Mouse (Mus musculus) gastrocnemius, adult 18-20 months (tissue): ENCODE measurements around the gene Adgrv1. TPM values are rescaled to one million over a fixed set of nuclear protein-coding genes. Genes with fewer than 3 reads are reported as not detected.
A peak's percentile ranks its signal among the peaks of the same experiment; 100 is the strongest.

Source experiments
- DNase-seq: peaks from one replicate; pipeline ENCODE4 v3.0.0; 2021; ENCODE audit warnings: low spot score
- total RNA-seq, 2 experiments: library from RNA; stranded (reverse); gene quantifications; 2 replicates each; pipeline ENCODE4 v1.2.3; 2021

The Adgrv1 gene
- total RNA-seq, 2 experiments from 2014 or later = 0.14 TPM; not detected in 1

- no peak for DNase-seq
Observed at GRCm38 (mm10) chr13:81241181-81241580, 391.8 kb downstream of the Adgrv1 start.

GRCm38 (mm10) chr13:81239836-81240235, 393.1 kb downstream of the Adgrv1 start:
- DNase-seq = no peak

- DNase-seq = no peak
Observed at GRCm38 (mm10) chr13:81239427-81239826, 393.5 kb downstream of the Adgrv1 start.

- no peak for DNase-seq
Observed at GRCm38 (mm10) chr13:81238855-81239254, 394.1 kb downstream of the Adgrv1 start.

- DNase-seq = no peak
Observed at GRCm38 (mm10) chr13:81237947-81238346, 395.0 kb downstream of the Adgrv1 start.

- DNase-seq = no peak
Observed at GRCm38 (mm10) chr13:81236758-81237395, 396.1 kb downstream of the Adgrv1 start.

- DNase-seq = no peak
Observed at GRCm38 (mm10) chr13:81234031-81234430, 398.9 kb downstream of the Adgrv1 start.

- DNase-seq = peak; percentile 3
Observed at GRCm38 (mm10) chr13:81232839-81233238, 400.1 kb downstream of the Adgrv1 start.

- DNase-seq = no peak
Observed at GRCm38 (mm10) chr13:81230161-81230560, 402.8 kb downstream of the Adgrv1 start.

GRCm38 (mm10) chr13:81223768-81224167, 409.2 kb downstream of the Adgrv1 start:
- no peak for DNase-seq

- no peak for DNase-seq
Observed at GRCm38 (mm10) chr13:81222377-81222776, 410.6 kb downstream of the Adgrv1 start.

- DNase-seq = no peak
Observed at GRCm38 (mm10) chr13:81211436-81211835, 421.5 kb downstream of the Adgrv1 start.

- no peak for DNase-seq
Observed at GRCm38 (mm10) chr13:81210516-81210915, 422.4 kb downstream of the Adgrv1 start.

- no peak for DNase-seq
Observed at GRCm38 (mm10) chr13:81209815-81210214, 423.1 kb downstream of the Adgrv1 start.

- DNase-seq = no peak
Observed at GRCm38 (mm10) chr13:81208106-81208613, 424.8 kb downstream of the Adgrv1 start.

- DNase-seq = peak; percentile 23
Observed at GRCm38 (mm10) chr13:81181966-81182908, 450.7 kb downstream of the Adgrv1 start.

GRCm38 (mm10) chr13:81181459-81181858, 451.5 kb downstream of the Adgrv1 start:
- DNase-seq = no peak

GRCm38 (mm10) chr13:81176820-81177219, 456.1 kb downstream of the Adgrv1 start:
- no peak for DNase-seq

- DNase-seq = no peak
Observed at GRCm38 (mm10) chr13:81176071-81176470, 456.9 kb downstream of the Adgrv1 start.

- no peak for DNase-seq
Observed at GRCm38 (mm10) chr13:81171115-81171514, 461.8 kb downstream of the Adgrv1 start.

GRCm38 (mm10) chr13:81167450-81167849, 465.5 kb downstream of the Adgrv1 start:
- no peak for DNase-seq

GRCm38 (mm10) chr13:81159808-81160207, 473.1 kb downstream of the Adgrv1 start:
- DNase-seq = no peak
